Mouse (Mus musculus) MEL (cell line): Measurements from ENCODE around the gene Adam10. TPM values are rescaled to one million over a fixed set of nuclear protein-coding genes. Genes with fewer than 3 reads are reported as not detected.
A peak's percentile ranks its signal among the peaks of the same experiment; 100 is the strongest.

Experiments used
- DNase-seq: peaks from one replicate; pipeline ENCODE4 v3.0.0; 2011; ENCODE audit warnings: low read depth, low spot score
- H3K27ac ChIP-seq: 2 replicates; pipeline ENCODE4 v1.5.1; 2012; ENCODE audit warnings: low read depth, mild to moderate bottlenecking, control low read depth, low read length, moderate library complexity; ENCODE audit not compliant: control insufficient read depth
- H3K27me3 ChIP-seq, 2 experiments: fragments of 150-350 bp in 1 of 2; sonication (generic) in 1 of 2; 2 replicates each; pipeline ENCODE4 v1.6.1; 2012; ENCODE audit warnings: low read length in 2 of 2, mild to moderate bottlenecking in 2 of 2, improper control_type of control experiment in 1 of 2, moderate library complexity in 1 of 2; ENCODE audit not compliant: insufficient read depth in 2 of 2, control insufficient read depth in 1 of 2
- H3K36me3 ChIP-seq, 2 experiments: 2 replicates each; pipeline ENCODE4 v1.6.1; 2012 to 2014; ENCODE audit warnings: low read length in 2 of 2, improper control_type of control experiment in 1 of 2, inconsistent platforms in 1 of 2, mild to moderate bottlenecking in 1 of 2; ENCODE audit not compliant: insufficient read depth in 2 of 2, control insufficient read depth in 1 of 2
- H3K4me1 ChIP-seq, 2 experiments: fragments of 150-350 bp in 1 of 2; sonication (generic) in 1 of 2; 2 replicates each; pipeline ENCODE4 v1.6.1; 2012; ENCODE audit warnings: low read length in 2 of 2, improper control_type of control experiment in 1 of 2, mild to moderate bottlenecking in 1 of 2; ENCODE audit not compliant: insufficient read depth in 2 of 2, control insufficient read depth in 1 of 2
- H3K4me3 ChIP-seq, 2 experiments: fragments of 150-350 bp in 1 of 2; sonication (generic) in 1 of 2; 2 replicates each; pipeline ENCODE4 v1.5.1; 2012; ENCODE audit warnings: low read depth in 2 of 2, low read length in 2 of 2, mild to moderate bottlenecking in 2 of 2, moderate library complexity in 2 of 2, control low read depth in 1 of 2, improper control_type of control experiment in 1 of 2; ENCODE audit not compliant: control insufficient read depth in 1 of 2, insufficient read depth in 1 of 2
- H3K79me2 ChIP-seq: 2 replicates; pipeline ENCODE4 v1.6.1; 2012; ENCODE audit warnings: mild to moderate bottlenecking, low read length, moderate library complexity; ENCODE audit not compliant: control insufficient read depth, poor library complexity, insufficient read depth
- H3K9ac ChIP-seq: 2 replicates; pipeline ENCODE4 v1.6.1; 2012; ENCODE audit warnings: low read depth, mild to moderate bottlenecking, control low read depth, low read length, moderate library complexity; ENCODE audit not compliant: control insufficient read depth, poor library complexity, severe bottlenecking
- H3K9me3 ChIP-seq: fragments of 150-350 bp; sonication (generic); replicated peaks from 2 replicates; pipeline ENCODE4 v1.6.1; 2012; ENCODE audit warnings: mild to moderate bottlenecking, low read length, improper control_type of control experiment, moderate library complexity; ENCODE audit not compliant: insufficient read depth
- BHLHE40 ChIP-seq: IDR thresholded peaks from 2 replicates; pipeline ENCODE4 v1.6.1; 2012; ENCODE audit warnings: low read depth, mild to moderate bottlenecking, inconsistent platforms, low read length, improper control_type of control experiment, borderline replicate concordance
- ELF1 ChIP-seq: IDR thresholded peaks from 2 replicates; pipeline ENCODE4 v1.6.1; 2014; ENCODE audit warnings: low read depth, mild to moderate bottlenecking, inconsistent platforms, low read length, improper control_type of control experiment, moderate library complexity
- GABPA ChIP-seq: IDR thresholded peaks from 2 replicates; pipeline ENCODE4 v1.6.1; 2012; ENCODE audit warnings: low read depth, mild to moderate bottlenecking, inconsistent platforms, low read length, improper control_type of control experiment, moderate library complexity
- HCFC1 ChIP-seq: IDR thresholded peaks from 2 replicates; pipeline ENCODE4 v1.6.1; 2012; ENCODE audit warnings: low read depth, mild to moderate bottlenecking, inconsistent platforms, low read length, improper control_type of control experiment, moderate library complexity
- KAT2A ChIP-seq: conservative IDR thresholded peaks from 2 replicates; pipeline ENCODE4 v1.6.1; 2012; ENCODE audit warnings: low read depth, low read length, improper control_type of control experiment, inconsistent platforms
- MEF2A ChIP-seq: IDR thresholded peaks from 2 replicates; pipeline ENCODE4 v1.6.1; 2014; ENCODE audit warnings: low read depth, mild to moderate bottlenecking, inconsistent platforms, low read length, improper control_type of control experiment; ENCODE audit not compliant: poor library complexity, insufficient replicate concordance, severe bottlenecking; ENCODE audit errors: extremely low read depth
- MYC ChIP-seq: IDR thresholded peaks from 2 replicates; pipeline ENCODE4 v1.6.1; 2011; ENCODE audit warnings: low read depth, mild to moderate bottlenecking, low read length, improper control_type of control experiment, moderate library complexity
- POLR2AphosphoS2 ChIP-seq: IDR thresholded peaks from 2 replicates; pipeline ENCODE4 v1.6.1; 2011; ENCODE audit warnings: low read length, improper control_type of control experiment
- RAD21 ChIP-seq: IDR thresholded peaks from 2 replicates; pipeline ENCODE4 v1.6.1; 2011; ENCODE audit warnings: mild to moderate bottlenecking, low read depth, low read length, improper control_type of control experiment
- RCOR1 ChIP-seq: IDR thresholded peaks from 2 replicates; pipeline ENCODE4 v1.6.1; 2012; ENCODE audit warnings: low read depth, mild to moderate bottlenecking, inconsistent platforms, low read length, improper control_type of control experiment
- TAL1 ChIP-seq: IDR thresholded peaks from 2 replicates; pipeline ENCODE4 v1.6.1; 2012; ENCODE audit warnings: mild to moderate bottlenecking, inconsistent platforms, low read length, moderate library complexity, mixed read lengths
- TBP ChIP-seq: IDR thresholded peaks from 2 replicates; pipeline ENCODE4 v1.8.0; 2011; ENCODE audit warnings: low read depth, low read length, improper control_type of control experiment
- UBTF ChIP-seq: IDR thresholded peaks from 2 replicates; pipeline ENCODE4 v1.6.1; 2012; ENCODE audit warnings: low read depth, mild to moderate bottlenecking, inconsistent platforms, low read length, improper control_type of control experiment, moderate library complexity, borderline replicate concordance; ENCODE audit not compliant: insufficient read depth
- USF1 ChIP-seq: IDR thresholded peaks from 2 replicates; pipeline ENCODE4 v1.6.1; 2014; ENCODE audit warnings: low read depth, mild to moderate bottlenecking, inconsistent platforms, low read length, improper control_type of control experiment, moderate library complexity
- USF2 ChIP-seq, 2 experiments: IDR thresholded peaks; 2 replicates each; pipeline ENCODE4 v1.6.1; 2011 to 2012; ENCODE audit warnings: improper control_type of control experiment in 2 of 2, low read length in 2 of 2, borderline replicate concordance in 1 of 2, inconsistent platforms in 1 of 2, low read depth in 1 of 2, mild to moderate bottlenecking in 1 of 2; ENCODE audit not compliant: insufficient read depth in 1 of 2
- ZC3H11A ChIP-seq: IDR thresholded peaks from 2 replicates; pipeline ENCODE4 v1.6.1; 2012; ENCODE audit warnings: low read depth, mild to moderate bottlenecking, inconsistent platforms, low read length, improper control_type of control experiment
- ZMIZ1 ChIP-seq: IDR thresholded peaks from 2 replicates; pipeline ENCODE4 v1.6.1; 2012; ENCODE audit warnings: low read depth, mild to moderate bottlenecking, inconsistent platforms, low read length, improper control_type of control experiment, moderate library complexity
- ZNF384 ChIP-seq: IDR thresholded peaks from 2 replicates; pipeline ENCODE4 v1.6.1; 2012; ENCODE audit warnings: low read depth, mild to moderate bottlenecking, inconsistent platforms, low read length, improper control_type of control experiment
- polyA plus RNA-seq, 2 experiments: library from polyadenylated mRNA; stranded (reverse) in 1 of 2; unstranded in 1 of 2; fragments of >175 nt in 1 of 2; fragments of >200 nt in 1 of 2; gene quantifications; 2 replicates each; pipeline versions ENCODE4 v1.2.1 to v1.2.4; 2012; ENCODE audit warnings: low replicate concordance in 2 of 2, low read depth in 1 of 2; ENCODE audit not compliant: insufficient read length in 2 of 2, insufficient read depth in 1 of 2, missing spikeins in 1 of 2
- total RNA-seq: library from RNA; depleted of rRNA; stranded (reverse); fragments of 300-350 nt; gene quantifications from 2 replicates; pipeline ENCODE4 v1.2.3, GENCODE M21; 2012

Gene Adam10
- total and polyA plus RNA-seq, 3 experiments, result 20.3 to 127 (median 52.0) TPM

DNA sequence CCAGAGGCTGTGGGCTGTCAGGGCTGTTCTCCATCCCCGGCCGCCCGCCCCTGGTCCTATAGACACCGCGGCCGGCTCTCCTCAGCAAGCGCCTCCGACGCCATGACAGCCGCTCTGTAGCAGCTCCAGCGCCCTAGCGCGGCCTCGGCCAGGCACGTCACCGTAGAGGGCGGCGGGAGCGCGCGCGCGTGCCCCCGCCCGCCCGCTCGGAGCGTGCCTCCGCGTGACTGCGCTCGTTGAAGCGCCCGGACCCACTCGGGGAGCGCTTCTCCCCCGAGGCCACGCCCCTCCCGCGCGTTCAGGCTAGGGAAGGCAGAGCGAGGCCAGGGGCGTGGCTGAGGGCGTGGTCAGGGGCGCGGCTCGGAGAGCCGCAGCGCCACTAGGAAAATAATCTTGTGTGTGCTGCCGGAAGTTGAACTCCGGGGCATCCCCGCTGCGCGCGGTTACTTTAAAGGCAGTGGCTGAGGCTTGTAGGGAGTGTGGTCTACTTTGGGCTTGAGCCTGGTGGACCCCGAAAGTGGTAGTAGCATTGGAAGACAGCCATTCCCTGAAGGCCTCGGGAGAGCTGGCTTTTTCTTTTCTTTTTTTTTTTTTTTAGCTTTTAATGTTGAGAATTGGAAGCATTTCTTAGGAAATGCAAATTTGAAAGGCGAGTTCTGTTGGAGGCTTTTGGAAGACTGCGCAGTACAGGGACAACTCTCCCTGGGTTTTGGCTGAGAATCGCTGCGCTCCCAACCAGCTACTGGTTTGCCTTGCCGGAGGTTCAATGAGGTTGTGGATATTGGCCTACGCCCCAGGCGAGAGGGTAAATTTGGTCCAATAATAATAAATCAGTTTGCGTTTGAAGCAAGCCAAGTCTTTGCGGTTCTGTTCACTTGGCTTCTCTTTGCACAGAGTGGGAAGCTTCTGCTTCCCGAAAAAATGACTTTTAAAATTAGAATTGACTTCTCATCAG lies 21.5 kb upstream of the Adam10 start, which contains the start of gene Mindy2 (continued):
- TF ChIP-seq RAD21, result no peak
- 0 out of 2 replicates have a peak, but pooled peaks have one; percentile 46 for TF ChIP-seq TBP
- TF ChIP-seq BHLHE40, result 0 out of 2 replicates have a peak, but pooled peaks have one; percentile 16
- TF ChIP-seq GABPA, result no peak
- no peak for TF ChIP-seq ZC3H11A
- no peak for TF ChIP-seq USF2 (IDR thresholded peaks at IDR 0.05; ENCODE audit: borderline replicate concordance in 1 of 2, insufficient read depth in 1 of 2, low read depth in 1 of 2, low read length in 2 of 2)
- TF ChIP-seq TAL1, result no peak
- TF ChIP-seq USF1, result peak; percentile 72
- TF ChIP-seq MEF2A, result no peak
- TF ChIP-seq ELF1, result peak; percentile 74
- TF ChIP-seq ZMIZ1, result 0 out of 2 replicates have a peak, but pooled peaks have one; percentile 42
- TF ChIP-seq MYC, result 0 out of 2 replicates have a peak, but pooled peaks have one; percentile 48
- TF ChIP-seq UBTF, result 0 out of 2 replicates have a peak, but pooled peaks have one; percentile 45
- TF ChIP-seq RCOR1, result peak; percentile 51; the same call in 1 of the 2 replicates
- TF ChIP-seq HCFC1, result peak; percentile 65
- TF ChIP-seq KAT2A, result no peak
- TF ChIP-seq POLR2AphosphoS2, result peak; percentile 58; the same call in 1 of the 2 replicates

DNA sequence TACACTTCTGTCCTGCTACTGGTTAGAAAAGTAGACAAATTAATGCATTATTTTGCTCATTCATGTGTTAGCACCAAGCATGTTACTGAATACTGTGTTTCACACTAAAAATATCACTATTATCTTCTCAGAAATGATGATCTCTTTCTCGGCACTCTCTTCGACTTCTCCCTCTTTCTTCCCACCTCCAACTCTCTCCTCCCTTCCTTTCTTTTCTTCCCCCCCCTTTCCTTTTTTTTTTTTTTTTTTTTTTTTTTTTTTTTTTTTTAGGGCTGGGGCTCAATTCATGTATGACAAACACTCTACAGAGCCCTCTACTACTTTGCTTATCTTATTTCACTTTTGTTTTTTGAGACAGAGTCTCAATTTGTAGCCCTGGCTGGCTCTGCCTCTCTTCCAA lies 20.5 kb upstream of the Adam10 start:
- Histone ChIP-seq H3K9me3 (no peaks in the 10 kb centered on the region), H3K79me2 (peaks cover 12% of the 10 kb centered on the region), H3K4me3 (peak overlapping the region in 1 of 2 experiments; percentile 84; a peak in 2 of 4 replicates), H3K27me3 (no peaks in the 10 kb centered on the region), H3K36me3 (peaks cover 0 to 16% of the 10 kb centered on the region in 2 experiments; a peak in 2 of 4 replicates), H3K4me1 (peaks cover 4 to 7% of the 10 kb centered on the region in 2 experiments; a peak in 3 of 4 replicates), H3K9ac (peak overlapping the region; percentile 6; the same call in 1 of the 2 replicates), H3K27ac (no peak overlapping the region)
- TF ChIP-seq RAD21 (no peak), ZNF384 (peak; percentile 92)
- peak; percentile 40 for DNase-seq
